7 mouse cellular contexts compared by ENCODE assay signal in the genomic region with DNA sequence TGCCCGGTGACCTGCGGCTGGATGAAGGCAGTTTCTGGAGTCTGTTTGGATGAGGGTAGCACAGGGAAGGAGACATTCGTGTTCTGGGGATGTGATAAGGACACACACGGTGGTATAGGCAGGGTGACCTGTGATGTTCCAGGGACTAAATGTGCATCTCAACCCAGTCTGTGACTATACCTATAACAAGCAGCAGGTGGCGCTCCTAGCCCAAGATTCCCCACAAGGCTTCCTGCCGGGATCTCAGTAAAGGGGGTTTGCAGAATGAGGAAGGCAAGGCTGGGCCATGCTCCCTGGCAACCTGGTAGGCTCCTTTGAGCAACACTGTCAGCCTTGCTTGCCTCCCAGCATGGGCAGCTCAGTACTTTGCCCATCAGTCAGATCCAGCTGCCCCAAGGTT. TPM values are rescaled to one million over a fixed set of nuclear protein-coding genes. Genes with fewer than 3 reads are reported as not detected.
A peak's percentile ranks its signal among the peaks of the same experiment; 100 is the strongest.
DNase-seq lines count a peak whose midpoint lies in the region; ATAC-seq lines count a peak whose summit lies in the region.

No protein-coding gene starts in this region.

- peaks cover 13% of the 10 kb centered on the region for H3K27me3 ChIP-seq in midbrain, embryonic 11.5 days (ENCODE audit: control insufficient read depth, insufficient read depth, low read length)

- no peak overlapping the region for H3K27ac ChIP-seq in midbrain, embryonic 11.5 days (ENCODE audit: low read depth, low read length)

- peaks cover 8% of the 10 kb centered on the region for H3K4me1 ChIP-seq in midbrain, embryonic 11.5 days (ENCODE audit: control insufficient read depth, insufficient read depth, low read length)

- H3K4me3 ChIP-seq in midbrain, embryonic 11.5 days (ENCODE audit: low read depth, low read length): no peak overlapping the region

- H3K4me2 ChIP-seq in midbrain, embryonic 11.5 days: no peak overlapping the region

- peak; percentile 71 for DNase-seq in MN1 (ENCODE audit: low spot score)
- peak; percentile 50 for DNase-seq in c-Kit-positive CD71-positive TER-119-negative erythroid progenitor cells, embryonic 14.5 days (ENCODE audit: low read depth)
- DNase-seq in forelimb bud, embryonic 11.5 days (ENCODE audit: low read depth, low spot score): peak; percentile 91
- DNase-seq in hindlimb bud, embryonic 11.5 days (ENCODE audit: extremely low spot score, low read depth, low spot score): peak; percentile 91
- DNase-seq in left cerebral cortex, postnatal 10 days (ENCODE audit: extremely low spot score in 1 of 2, low spot score in 2 of 2): peak; percentile 82 to 86
- DNase-seq in midbrain, embryonic 11.5 days (ENCODE audit: low spot score, missing footprints): peak; percentile 98
- peak; percentile 90 for DNase-seq in right cerebral cortex, postnatal 4 days

- intact Hi-C loops in left cerebral cortex, postnatal 10 days (cut with DNase I): loop anchor here (1.0 to 2.0 kb wide), 3 partner anchors 88 to 157 kb away; no protein-coding TSS in a partner anchor

- H3K36me3 ChIP-seq in midbrain, embryonic 11.5 days (ENCODE audit: control insufficient read depth, insufficient read depth, low read length): no peaks in the 10 kb centered on the region

- ATAC-seq in midbrain, embryonic 11.5 days (ENCODE audit: low FRiP score): peak; percentile 49

- WGBS in midbrain, embryonic 11.5 days: 9% methylated on average over 6 of the region's 6 CpGs

- H3K9me3 ChIP-seq in midbrain, embryonic 11.5 days (ENCODE audit: control insufficient read depth, low read length): no peaks in the 10 kb centered on the region

- no peak overlapping the region for H3K9ac ChIP-seq in midbrain, embryonic 11.5 days (ENCODE audit: low read length)

RNA-seq across cellular contexts. Expression of gene Sdc3, which starts 2.2 kb away (rescaled TPM):
- 100 to 1,000 TPM; 385 to 392 TPM for total RNA-seq in left cerebral cortex, postnatal 10 days (2021)
- 12.1 and 13.6 TPM in 2 replicates for polyA plus RNA-seq in midbrain, embryonic 11.5 days (2014; fragmentation: Nextera tagmentation; extraction: Ambion mirVana)
